Mouse (Mus musculus) kidney, adult 9 months (tissue): ENCODE measurements at regions not wholly inside any gene's neighbourhood (a gene's known extent, or its start where the extent isn't known, plus 50 kb on each side); places are given as distances from the start of the nearest gene placed in this dataset.

Experiments
- DNase-seq: peaks from one replicate; pipeline ENCODE4 v3.0.0; 2022

DNA sequence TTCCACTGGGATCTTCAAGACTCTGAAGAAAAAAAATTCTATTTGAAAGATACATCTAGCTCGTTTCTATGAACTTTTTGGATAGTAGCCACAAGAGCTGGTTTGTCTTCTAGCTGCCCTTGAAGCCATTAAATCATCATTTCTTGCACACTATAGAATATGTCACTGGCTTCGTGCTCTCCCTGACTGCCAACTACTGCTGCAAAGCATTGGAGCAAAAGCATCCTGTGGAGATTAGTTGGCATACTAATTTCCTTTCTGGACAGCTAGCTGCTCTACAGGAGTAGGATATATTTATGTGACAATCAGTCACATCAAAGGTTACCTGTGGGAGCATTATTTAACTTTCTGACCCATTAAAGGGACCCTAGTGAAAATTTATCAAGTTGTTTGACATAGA is 243.1 kb downstream of the Pdgfc start:
- DNase-seq: no peak

DNA sequence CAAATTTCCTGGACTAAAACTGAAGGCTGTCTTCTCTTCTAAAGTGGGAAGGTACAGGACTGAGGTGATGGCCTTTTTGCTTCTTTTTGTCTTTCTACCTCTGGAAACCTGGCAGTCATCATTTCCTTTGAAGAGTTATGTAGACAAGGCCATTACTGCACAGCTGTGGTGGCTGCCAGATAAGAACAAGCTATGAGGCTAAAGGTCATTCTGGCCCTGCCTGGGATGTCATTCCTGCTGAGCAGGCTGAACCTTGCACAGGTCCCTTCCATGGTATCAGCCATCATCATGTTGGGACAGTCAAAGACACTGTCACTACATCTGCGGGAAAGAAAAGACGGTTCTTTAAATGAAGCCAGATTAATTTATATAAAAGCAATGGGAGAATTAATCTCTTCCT is 253.5 kb downstream of the Pdgfc start:
- DNase-seq: no peak

DNA sequence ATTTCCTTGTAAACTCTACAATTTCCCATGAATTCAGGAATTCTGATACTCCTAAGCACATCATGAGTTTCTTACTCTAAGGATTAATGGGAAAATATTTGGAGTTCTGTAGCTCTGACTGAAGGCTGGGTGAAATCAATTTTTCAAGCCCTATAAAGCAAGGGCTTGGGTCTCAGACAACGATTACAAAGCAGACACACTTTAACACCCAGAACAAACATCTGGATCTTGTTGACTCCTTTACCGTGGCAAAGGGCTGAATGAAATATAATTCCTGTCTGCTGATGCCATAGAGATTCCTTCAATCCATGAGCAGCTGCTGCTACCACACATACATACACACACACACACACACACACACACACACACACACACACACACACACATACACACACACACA is 256.2 kb downstream of the Pdgfc start:
- DNase-seq: no peak

DNA sequence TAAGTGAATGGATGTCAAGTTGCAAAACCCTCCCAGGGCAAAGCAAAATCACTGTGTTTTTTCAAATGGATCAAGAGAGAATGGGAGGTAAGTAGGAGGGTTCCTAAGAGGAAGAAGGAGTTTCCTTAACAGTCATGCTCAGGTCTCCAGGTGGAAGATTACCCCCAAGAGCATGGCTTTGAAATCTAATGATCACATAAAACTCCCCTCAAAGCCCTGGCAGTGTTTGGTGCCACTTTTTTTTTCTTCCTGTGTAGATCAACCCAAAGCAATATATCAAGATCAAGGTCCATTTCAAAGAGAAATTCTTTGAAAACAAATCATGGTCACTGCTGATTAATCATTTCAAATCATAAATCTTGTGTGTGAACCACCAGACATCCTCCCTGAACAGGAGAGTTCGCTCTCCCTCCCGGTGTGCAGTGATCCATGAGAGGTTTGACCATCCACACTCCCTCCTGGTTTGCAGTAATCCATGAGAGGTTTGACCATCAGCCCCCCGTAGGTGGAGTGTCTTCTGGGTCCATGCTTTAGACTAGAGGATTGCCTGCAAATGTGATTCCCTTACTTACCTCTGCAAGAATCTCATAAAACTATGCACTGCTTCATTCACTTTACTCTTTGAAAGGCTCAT is 257.1 kb downstream of the Pdgfc start:
- DNase-seq: no peak

DNA sequence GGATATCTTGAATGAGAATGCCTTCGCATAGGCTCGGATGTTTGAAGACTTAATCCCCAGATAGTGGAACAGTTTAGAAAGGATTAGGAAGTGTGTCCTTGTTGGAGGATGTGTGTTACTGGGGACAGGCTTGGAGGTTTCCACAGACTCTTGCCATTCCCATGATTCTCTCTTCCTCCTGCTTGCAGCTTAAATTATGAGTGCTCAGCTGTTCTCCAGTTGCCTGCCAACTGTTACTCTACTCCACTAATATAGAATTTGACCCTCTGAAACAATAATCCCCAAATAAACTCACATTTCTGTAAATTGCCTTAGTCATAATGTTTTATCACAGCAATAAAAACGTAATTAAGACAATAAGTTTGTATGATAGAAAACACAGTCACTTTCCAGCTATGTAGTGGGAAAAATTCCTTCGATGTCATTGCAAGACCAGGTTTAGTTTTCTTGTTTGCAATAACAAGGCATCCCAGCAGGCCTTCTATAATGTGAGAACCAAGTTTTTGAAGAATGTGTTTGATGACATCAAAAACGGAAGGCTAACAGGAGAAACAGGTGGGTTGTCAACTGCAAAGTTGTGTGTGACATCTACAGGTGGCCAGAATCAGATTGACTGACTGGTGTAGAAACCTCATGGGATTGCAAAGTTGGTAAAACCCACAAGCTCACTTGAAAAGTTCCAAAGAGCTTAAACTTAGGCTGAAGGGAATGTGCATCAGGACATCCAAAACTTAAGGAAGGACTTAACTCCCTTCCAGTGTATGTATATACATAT is 268.0 kb downstream of the Pdgfc start:
- DNase-seq: no peak

DNA sequence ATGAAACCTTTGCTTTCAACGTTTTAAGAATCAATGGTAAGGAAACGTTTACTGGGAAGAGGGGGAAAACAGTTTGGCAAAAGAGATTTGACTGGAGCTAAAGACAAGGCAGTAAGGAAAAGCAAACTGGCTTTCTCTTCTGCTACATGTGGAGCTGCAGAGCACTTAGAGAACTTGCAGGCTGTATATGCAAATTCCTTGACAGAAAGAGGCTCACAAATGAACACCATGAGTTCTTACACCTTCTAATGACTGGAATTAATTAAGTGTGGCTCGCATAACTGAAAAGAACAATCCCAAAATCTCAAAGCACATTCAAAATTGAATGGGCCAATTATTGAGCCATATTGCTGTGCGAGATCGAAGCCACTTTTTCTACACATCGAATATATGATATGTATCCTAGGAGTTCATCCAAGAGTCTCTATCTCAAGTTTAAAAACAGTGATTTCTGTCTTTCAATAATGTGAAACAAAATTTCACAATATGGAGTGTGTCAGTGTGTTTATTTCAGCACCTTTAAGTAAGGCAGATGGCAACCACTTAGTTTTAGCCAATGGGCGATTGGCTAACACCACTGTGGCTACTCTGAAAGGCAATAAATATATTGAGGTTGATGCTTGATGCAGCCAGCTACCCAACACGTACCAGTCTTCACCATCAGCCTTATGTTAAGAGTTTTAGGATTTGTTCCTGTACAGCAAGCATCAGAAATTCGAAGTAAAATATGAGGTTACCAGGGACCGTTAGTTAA is 269.4 kb downstream of the Pdgfc start:
- DNase-seq: no peak

DNA sequence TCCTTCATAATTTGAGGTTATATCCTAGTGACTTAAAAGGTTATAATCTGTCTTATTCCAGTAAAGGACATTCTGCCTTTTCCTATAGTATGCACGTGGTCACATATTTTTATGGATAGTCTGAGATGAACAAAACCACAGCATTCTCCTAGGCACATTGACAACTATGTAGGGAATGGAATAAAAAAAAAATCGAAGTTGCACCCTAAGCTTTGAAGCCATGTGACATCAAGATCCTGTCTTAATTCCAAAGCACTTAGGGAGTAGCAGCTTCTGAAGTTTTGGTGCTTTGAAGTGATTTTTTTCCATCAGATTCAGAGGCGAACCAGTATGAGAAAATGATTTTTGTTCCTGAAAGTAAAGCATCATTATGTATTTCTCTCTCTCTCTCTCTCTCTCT is 290.6 kb downstream of the Pdgfc start:
- no peak for DNase-seq

DNA sequence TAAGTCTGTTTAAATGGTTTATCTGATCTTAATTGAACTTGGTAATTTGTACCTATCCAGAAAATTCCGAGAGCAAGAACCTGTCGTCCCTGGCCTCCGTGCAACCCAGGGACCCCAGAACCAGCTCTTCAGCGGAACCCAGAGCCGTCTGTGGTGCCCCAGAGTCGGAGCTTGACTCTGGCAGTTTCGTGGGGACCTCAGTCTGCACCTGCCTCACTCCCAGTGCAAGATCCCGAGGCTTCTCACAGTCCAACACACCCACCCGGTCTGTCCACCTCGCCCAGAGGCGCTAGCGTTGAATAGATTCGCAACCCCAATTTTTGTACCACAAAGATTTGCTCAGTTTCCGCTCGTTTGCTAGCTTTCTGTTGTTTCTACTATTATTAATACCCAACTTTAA is 315.5 kb downstream of the Pdgfc start:
- DNase-seq: no peak

DNA sequence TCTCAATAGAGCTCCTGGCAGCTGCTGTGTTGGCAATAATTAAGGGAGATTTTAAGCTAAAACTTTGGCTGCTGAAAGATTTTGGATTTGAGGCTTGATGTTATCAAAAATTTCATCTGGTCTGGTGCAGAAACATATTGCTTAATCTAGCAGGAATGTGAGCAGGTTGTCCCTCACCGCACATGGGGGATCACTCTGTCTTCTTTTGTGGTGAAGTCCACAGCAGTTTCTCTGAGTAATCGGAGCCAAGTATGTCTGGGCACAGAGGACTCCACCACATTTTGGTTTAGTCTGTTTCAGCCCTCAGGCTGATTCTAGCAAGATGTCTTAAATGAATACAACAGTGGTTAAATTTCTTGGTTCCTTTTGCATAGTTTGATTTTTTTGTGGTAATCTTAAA is 331.7 kb downstream of the Pdgfc start:
- no peak for DNase-seq

DNA sequence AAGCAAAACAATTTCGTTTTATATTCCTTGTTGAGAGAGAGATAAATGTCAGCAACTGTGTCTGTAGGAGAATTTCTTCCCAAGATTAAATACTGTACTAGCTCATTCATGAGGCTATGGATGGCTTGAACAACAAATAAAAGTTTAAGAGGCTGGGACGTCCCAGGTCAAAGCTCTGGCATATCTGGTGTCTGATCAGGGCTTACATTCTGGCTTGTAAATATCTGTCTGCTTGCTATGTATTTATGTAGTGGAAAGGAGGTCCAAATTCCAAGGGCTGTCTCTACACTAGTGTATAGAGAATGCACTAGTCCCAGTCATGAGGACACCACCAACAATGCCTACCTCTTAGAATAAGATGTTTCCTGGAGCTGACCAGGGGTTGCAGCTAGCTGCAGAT is 332.4 kb downstream of the Pdgfc start:
- no peak for DNase-seq

DNA sequence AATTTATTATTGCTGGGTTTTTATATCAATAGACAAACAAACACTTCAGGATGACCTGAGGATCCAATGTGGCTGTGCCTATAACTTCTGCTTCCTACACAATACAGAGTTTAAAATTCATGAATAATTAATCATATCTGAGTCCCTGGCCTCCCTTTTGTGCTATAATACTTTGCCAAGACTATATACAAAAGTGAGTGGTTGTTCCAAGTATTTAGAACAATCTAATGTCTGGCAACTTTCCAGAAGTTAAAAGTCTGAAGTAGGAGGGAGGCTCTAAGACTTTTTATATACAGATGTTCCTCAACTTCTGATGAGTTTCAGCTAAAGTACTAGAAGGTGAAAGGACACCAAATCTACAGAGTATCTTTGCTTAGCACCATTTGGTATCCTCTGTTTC is 333.5 kb downstream of the Pdgfc start:
- DNase-seq: no peak

DNA sequence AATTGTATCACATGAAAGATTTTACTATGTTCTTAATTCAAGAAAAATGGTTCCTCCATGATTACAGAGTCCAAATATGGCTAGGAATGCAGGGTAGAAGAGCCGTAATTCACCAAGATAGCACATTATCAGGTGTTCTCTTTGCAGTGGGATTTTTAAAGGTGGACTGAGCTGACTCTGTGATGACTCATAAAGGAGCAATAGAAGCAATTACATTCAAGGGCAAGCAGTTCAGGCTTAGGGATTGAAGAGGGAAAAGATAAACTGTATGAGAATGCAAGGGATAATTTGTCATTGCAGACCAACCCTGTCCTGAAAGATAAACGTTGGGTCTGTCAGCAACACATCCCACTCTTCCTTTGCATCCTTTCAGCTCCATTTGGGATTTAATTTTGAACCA is 339.8 kb downstream of the Pdgfc start:
- no peak for DNase-seq

DNA sequence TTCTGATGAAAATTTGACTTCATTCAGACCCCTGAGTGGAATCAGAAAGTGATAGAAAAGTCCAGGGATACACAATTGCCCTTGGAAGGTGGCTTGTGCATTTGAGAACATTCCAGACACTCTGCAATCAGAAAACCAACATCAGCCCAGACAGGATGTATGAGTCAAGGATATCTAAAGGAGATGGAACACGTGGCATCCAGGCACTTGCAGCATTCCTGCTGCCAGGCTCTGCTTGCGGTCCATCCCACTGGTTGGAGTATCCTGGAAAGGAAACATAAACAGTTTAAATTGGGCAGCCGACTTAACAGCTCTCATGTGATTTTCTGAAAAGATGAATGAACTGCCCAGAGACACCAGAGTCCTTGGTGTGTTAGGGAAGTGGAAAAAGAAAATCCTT is 341.2 kb downstream of the Pdgfc start:
- DNase-seq: no peak

DNA sequence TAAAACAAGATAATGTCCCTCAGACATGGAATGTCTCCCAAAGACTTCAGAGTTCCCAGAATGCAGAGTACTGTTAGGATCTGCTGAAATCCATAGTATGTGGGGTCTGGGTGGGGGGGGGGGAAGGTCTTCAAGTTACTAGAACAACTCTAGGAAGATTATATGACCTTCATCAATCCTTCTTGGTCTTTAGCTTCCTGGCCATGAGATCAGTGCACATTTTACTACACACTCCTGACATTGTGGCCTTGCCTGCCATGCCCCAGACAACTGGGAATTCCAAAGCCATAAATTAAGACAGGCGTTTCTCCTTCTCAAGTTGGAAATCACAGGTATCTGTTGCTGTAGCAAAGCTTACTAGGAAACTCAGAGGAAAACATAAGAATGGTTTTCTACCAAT is 343.1 kb downstream of the Pdgfc start:
- no peak for DNase-seq

DNA sequence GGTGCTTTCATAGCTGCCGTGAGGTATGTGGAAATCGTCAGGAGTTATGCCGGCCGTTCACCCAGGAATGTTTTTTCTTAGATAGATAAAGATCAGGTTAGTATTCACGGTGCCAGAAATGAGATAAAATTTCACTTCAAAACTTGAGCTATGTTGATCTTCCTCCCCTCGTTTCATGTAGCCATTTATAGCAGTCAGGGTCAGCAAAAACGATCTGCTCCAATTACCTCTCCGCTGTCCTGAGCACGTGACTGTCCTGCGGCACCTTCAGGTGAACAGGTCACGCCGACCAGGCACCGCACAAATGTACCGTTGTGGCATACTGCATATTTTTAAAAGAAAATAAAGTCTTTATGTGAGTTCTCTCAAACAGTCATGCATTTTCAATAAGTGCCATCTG is 350.7 kb downstream of the Pdgfc start:
- peak; percentile 13 for DNase-seq

DNA sequence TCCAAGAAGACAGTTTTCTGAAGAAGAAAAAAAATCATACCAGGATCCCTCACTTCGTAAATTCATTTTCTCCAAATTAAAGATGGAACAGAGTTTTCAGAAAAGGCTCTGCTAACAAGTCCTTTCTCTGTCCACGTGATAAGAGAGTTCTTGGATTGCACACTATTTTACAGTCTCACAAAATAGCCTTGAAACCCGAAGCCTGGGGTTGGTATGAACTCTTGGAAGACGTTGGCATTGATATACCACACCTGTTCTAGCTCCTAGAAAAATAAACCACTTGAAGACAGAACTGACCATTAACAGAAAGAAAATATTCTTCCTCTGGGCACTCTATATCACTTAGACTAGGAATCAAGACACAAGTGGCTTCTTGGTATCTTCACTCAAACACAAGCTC is 351.4 kb downstream of the Pdgfc start:
- DNase-seq: no peak

DNA sequence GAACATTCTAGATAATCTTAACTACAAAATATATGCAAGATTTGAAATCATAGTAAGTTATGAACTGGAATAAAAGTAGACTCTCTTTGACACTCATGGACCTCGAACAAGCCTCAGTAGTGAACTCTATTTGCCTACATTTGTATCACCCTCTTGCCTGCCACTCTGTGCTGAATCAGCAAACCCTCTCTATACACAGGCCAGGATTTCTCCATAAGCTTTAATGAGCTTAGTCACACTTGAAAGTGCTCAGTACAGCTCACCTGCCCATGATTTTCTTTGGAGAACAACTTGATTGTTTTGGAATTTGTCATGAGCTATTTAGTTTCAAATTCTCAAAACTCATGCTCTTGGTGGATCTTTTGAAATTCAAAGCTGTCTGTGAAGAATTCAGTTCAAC is 361.0 kb downstream of the Pdgfc start:
- DNase-seq: no peak

DNA sequence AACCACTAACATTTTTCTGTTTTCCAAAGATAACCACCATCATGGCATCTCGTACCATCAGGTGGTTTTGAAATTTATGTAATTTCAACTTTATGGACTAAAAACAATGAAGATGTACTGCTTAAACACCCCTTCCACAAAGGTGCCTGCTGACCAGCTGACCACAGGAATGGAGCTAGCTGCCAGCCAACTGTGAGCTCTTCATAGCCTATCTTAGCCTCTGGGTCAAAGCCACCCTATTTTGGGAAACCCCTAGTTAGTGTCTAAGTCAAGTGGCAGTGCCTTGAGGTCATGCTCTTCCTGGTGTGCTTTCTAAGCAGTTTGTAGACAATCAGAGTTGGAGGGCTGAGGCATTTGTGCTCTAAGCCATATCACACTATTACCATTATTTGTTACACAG is 364.8 kb downstream of the Pdgfc start:
- no peak for DNase-seq

DNA sequence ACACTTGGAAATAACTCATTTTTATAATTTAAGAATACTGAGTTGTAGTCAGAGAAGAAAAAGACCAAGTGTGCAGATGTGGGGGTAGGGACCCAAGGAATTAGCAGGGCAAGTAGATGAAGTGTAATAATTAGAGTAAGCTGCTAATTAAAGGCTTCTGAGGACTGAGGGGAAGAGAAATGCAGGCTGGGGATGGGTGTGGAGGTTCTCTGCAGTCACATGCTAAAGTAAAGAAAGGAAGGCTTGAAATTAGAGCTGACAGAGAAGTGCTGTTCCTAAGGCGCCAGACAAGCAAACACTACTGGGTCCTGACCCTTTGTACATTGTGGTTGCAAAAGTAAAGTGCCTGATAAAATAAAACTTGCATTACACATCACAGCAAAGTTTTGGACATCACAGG is 372.7 kb downstream of the Pdgfc start:
- DNase-seq: no peak

DNA sequence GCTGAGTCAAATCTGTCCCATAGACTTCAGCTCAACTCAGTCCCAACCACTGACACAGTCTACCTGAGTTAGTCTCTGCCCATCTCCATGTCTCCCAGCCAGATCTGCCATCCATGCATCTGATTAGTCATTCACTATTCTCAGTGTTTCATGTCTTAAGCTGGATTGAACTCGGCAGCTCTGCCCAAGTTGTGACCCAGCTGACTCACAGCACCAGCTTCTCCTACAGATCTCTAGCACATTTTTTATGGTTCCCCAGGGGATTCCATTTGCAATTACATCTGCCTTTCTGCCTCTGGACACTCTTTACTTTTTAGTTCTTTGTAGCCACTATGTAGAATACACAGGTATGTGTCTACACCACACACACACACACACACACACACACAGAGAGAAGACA is 385.7 kb downstream of the Pdgfc start:
- no peak for DNase-seq

DNA sequence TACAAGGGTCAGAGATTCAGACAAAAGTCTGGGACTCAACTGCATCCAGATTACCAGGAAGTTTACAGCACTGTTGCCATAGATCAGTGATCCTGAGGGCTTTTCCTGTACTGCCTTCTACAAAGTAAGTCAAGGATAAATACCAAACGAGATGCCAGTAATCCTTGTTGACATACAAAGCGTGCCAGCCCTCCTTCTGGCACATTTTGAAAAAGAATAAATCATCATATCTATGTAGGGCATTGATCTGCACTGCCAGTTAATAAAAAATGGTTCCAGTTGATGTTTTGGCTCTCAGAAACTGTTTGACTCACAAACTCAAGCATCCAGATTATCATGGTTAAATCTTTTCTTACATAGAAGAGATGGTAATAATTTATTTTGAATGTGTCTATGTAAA is 390.5 kb downstream of the Pdgfc start:
- no peak for DNase-seq
